Mouse (Mus musculus) spleen, adult 2 months (tissue): ENCODE results near the gene Spag9. TPM values are rescaled to one million over a fixed set of nuclear protein-coding genes. Genes with fewer than 3 reads are reported as not detected.

ENCODE experiments used
- DNase-seq, 2 experiments: peaks; one replicate each; pipeline versions ENCODE4 v3.0.0 to v3.0.0-alpha.2; 2012 to 2021; ENCODE audit warnings: low spot score in 2 of 2, low read depth in 1 of 2
- H3K27ac ChIP-seq: fragments of 200-500 bp; 2 replicates; pipeline ENCODE4 v1.5.1; 2012; ENCODE audit warnings: low read length, inconsistent platforms; ENCODE audit not compliant: insufficient read depth
- H3K27me3 ChIP-seq: fragments of 200-500 bp; 2 replicates; pipeline ENCODE4 v1.6.1; 2012; ENCODE audit warnings: mild to moderate bottlenecking, moderate library complexity, low read length, inconsistent platforms; ENCODE audit not compliant: control insufficient read depth, insufficient read depth
- H3K36me3 ChIP-seq: fragments of 200-500 bp; 2 replicates; pipeline ENCODE4 v1.6.1; 2012; ENCODE audit warnings: mild to moderate bottlenecking, low read length, inconsistent platforms; ENCODE audit not compliant: control insufficient read depth, insufficient read depth
- H3K4me1 ChIP-seq: fragments of 200-500 bp; 2 replicates; pipeline ENCODE4 v1.6.1; 2011; ENCODE audit warnings: inconsistent platforms; ENCODE audit not compliant: control insufficient read depth, insufficient read depth, insufficient read length
- H3K4me3 ChIP-seq: fragments of 200-500 bp; 2 replicates; pipeline ENCODE4 v1.5.1; 2011; ENCODE audit warnings: mild to moderate bottlenecking, inconsistent platforms; ENCODE audit not compliant: insufficient read depth, insufficient read length; ENCODE audit errors: extremely low read depth
- CTCF ChIP-seq: fragments of 200-500 bp; IDR thresholded peaks from 2 replicates; pipeline ENCODE4 v1.5.1; 2011; ENCODE audit warnings: mild to moderate bottlenecking, inconsistent platforms; ENCODE audit not compliant: insufficient read depth, insufficient read length, insufficient replicate concordance; ENCODE audit errors: extremely low read depth
- POLR2A ChIP-seq: fragments of 200-500 bp; IDR thresholded peaks from 2 replicates; pipeline ENCODE4 v1.6.1; 2011; ENCODE audit warnings: low read depth, low read length, inconsistent platforms
- WGBS: fragments of 180-500 bp; shearing (Covaris S2); methylation state at CpG from one replicate; pipeline ENCODE4 v1.1.7; 2018; 5-methylcytosine and 5-hydroxymethylcytosine counted together
- polyA plus RNA-seq: library from polyadenylated mRNA; depleted of rRNA; stranded (reverse); fragments of >200 nt; gene quantifications from 2 replicates; pipeline ENCODE4 v1.2.3, GENCODE M21; 2012

Gene Spag9
- polyA plus RNA-seq, 1 experiment, result 14.8 TPM

DNA sequence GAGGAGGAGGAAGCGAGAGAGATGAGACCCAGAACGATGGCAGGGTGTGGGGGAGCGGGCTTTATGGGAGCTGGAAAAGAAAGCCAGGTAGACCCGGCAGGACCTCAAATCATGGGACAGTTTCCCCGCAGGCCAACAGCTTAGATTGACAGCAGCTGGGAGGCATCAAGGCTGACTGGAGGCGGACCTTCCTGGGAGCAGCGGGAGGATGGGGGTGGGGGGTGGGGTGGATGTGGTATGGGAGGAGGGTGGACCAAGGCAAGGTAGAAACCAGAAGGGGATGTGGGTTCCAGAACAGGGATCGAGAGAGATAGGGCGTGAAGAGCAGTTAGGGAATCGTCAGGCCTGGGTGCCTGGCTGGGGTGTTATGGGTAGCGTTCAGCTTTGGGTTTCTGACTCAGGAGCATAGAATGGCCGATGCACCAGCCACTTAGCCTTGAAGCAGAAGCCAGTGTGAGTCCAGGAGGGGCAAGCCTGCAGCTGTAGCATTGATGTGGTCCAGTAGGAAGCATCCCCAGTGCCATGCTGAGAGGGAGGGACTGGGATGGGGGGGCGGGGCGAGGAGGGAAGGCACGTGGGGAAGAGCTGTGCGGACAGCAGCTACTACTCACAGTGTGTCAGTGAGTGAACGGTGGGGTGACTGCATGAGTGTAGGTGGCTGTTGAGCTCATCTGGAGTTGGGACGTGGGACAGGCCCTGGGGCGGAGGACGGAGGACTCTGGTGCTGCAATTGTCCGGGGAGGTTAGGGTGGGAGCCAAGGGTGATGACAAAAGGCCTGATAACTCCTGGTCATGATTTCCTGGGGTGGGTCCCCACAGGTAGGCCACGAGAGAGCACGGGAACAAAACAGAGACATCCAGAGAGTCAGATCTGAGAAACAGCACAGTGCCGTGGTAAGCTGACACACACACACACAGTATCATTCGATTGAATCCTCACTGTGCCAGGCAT, 154.9 kb downstream of the Spag9 start:
- no peak for DNase-seq
- Histone ChIP-seq H3K36me3 (no peaks in the 10 kb centered on the region), H3K27ac (no peak overlapping the region), H3K4me3 (no peak overlapping the region), H3K4me1 (peaks cover 4% of the 10 kb centered on the region; the same call in 1 of the 2 replicates), H3K27me3 (peaks cover 7% of the 10 kb centered on the region)
- TF ChIP-seq POLR2A, result no peak
- no peak for TF ChIP-seq CTCF
- WGBS, result 76% methylated on average over 25 of the region's 25 CpGs

DNA sequence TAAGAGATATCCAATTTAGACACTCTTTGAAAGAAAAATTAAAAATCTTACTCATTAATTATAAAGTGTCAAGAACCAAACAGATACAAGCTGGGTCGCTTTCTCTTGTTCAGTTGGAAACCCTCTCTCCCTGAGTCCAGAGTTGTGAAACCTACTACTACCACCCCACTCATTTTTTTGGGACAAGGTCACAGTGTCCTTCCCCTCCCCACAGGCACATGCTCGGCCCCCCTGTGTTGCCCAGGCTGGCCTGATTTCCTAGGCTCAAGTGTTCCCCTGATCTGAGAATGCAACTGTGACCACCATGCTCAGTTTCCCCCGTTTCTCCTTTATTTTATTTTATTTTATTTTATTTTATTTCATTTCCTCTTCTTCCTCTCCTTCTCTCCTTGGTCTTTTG, 158.3 kb downstream of the Spag9 start:
- H3K27ac ChIP-seq, result no peak overlapping the region
- 84% methylated on average over 3 of the region's 3 CpGs for WGBS
- H3K4me1 ChIP-seq, result no peaks in the 10 kb centered on the region
- no peaks in the 10 kb centered on the region for H3K36me3 ChIP-seq
- no peak overlapping the region for H3K4me3 ChIP-seq
- no peak for DNase-seq
- H3K27me3 ChIP-seq, result peaks cover under 1% of the 10 kb centered on the region; the same call in 1 of the 2 replicates
- no peak for TF ChIP-seq POLR2A
- TF ChIP-seq CTCF, result no peak

DNA sequence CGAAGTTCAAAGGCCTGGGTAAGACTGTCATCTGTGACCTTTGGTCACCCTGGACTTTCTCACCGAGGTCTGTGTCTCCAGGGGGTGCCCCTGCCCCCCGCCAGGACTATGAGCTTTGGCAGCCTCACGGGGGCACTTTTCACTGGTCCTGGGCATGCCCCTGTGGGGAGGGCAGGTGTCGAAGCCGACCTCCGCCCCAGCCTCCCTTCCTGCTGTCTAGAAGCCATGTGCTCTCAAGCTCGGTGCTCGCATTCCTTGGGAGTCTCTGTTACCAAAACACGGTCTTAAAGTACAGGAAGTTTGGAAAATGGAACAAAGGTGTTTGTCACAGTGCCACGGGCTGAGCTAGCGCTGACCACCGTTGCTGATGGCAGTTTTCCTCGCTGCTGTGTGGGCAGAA, 162.6 kb downstream of the Spag9 start:
- DNase-seq, result no peak
- no peak for TF ChIP-seq POLR2A
- no peak for TF ChIP-seq CTCF
- H3K4me1 ChIP-seq, result no peaks in the 10 kb centered on the region
- H3K27me3 ChIP-seq, result no peaks in the 10 kb centered on the region
- no peaks in the 10 kb centered on the region for H3K36me3 ChIP-seq
- 73% methylated on average over 14 of the region's 14 CpGs for WGBS
- no peak overlapping the region for H3K27ac ChIP-seq
- no peak overlapping the region for H3K4me3 ChIP-seq

GRCm38 (mm10) chr11:94159066-94159880, 163.4 kb downstream of the Spag9 start:
- no peaks in the 10 kb centered on the region for H3K27me3 ChIP-seq
- H3K4me3 ChIP-seq, result no peak overlapping the region
- H3K36me3 ChIP-seq, result no peaks in the 10 kb centered on the region
- no peak overlapping the region for H3K27ac ChIP-seq
- TF ChIP-seq POLR2A (no peak), CTCF (no peak)
- no peaks in the 10 kb centered on the region for H3K4me1 ChIP-seq
- no peak for DNase-seq
- WGBS, result 83% methylated on average over 14 of the region's 14 CpGs

- Histone ChIP-seq H3K4me3 (no peak overlapping the region), H3K4me1 (no peaks in the 10 kb centered on the region), H3K27me3 (no peaks in the 10 kb centered on the region), H3K36me3 (no peaks in the 10 kb centered on the region), H3K27ac (no peak overlapping the region)
- TF ChIP-seq POLR2A, result no peak
- TF ChIP-seq CTCF, result no peak
- DNase-seq, result no peak
- WGBS, result 77% methylated on average over 7 of the region's 7 CpGs
These were observed 164.1 kb downstream of the Spag9 start for GRCm38 (mm10) chr11:94159911-94160415.

GRCm38 (mm10) chr11:94160443-94161266, 164.8 kb downstream of the Spag9 start:
- 21% methylated on average over 23 of the region's 23 CpGs for WGBS
- no peaks in the 10 kb centered on the region for H3K27me3 ChIP-seq
- DNase-seq, result peak in 1 of 2 experiments; percentile 21

More at GRCm38 (mm10) chr11:94160443-94161266, 164.8 kb downstream of the Spag9 start:
- TF ChIP-seq POLR2A (no peak), CTCF (no peak)
- Histone ChIP-seq H3K4me3 (no peak overlapping the region), H3K36me3 (no peaks in the 10 kb centered on the region), H3K27ac (0 out of 2 replicates have a peak overlapping the region, but pooled peaks have one; percentile 8), H3K4me1 (no peaks in the 10 kb centered on the region)
